In genomic region chr16:93671064-93671463, GRCm38 (mm10) we compare ENCODE assay signal across 16 mouse cellular contexts. TPM values are rescaled to one million over a fixed set of nuclear protein-coding genes. Genes with fewer than 3 reads are reported as not detected.
DNase-seq lines count a peak whose midpoint lies in the region; TF ChIP-seq lines count a peak whose summit lies in the region.
"Had no signal": no experiment of that assay in that cellular context is flagged by ENCODE, and none has a peak within 500 bp of the region (broad histone marks: within the 10 kb centered on the region; RNA-seq: fewer than 3 reads in every experiment).

No protein-coding gene starts in this region.

- H3K4me3 ChIP-seq in left cerebral cortex, adult 2 months: no peak overlapping the region
- no peak overlapping the region for H3K4me3 ChIP-seq in E14TG2a.4 (replicated peaks; ENCODE audit: low read length)
- H3K4me3 ChIP-seq in cortical plate, adult 2 months (ENCODE audit: insufficient read depth, low read length): no peak overlapping the region
- H3K4me3 ChIP-seq: erythroblast, embryonic 14.5 days had no signal

- no peak overlapping the region for H3K27ac ChIP-seq in left cerebral cortex, adult 2 months
- H3K27ac ChIP-seq in cortical plate, adult 2 months (ENCODE audit: insufficient read depth, low read length): no peak overlapping the region
- H3K27ac ChIP-seq: macrophage had no signal

- no peaks in the 10 kb centered on the region for H3K27me3 ChIP-seq in E14TG2a.4 (ENCODE audit: insufficient read depth, low read length)

- TF ChIP-seq POLR2A in cortical plate, adult 2 months (IDR thresholded peaks at IDR 0.05; ENCODE audit: extremely low read depth, insufficient read depth, low read length): no peak

- peak; percentile 38 to 54 for DNase-seq in cerebellum, postnatal 14 days
- DNase-seq in cerebellum, postnatal 36 days: no peak
- no peak for DNase-seq in left cerebral cortex, adult 2 months (ENCODE audit: extremely low spot score in 1 of 2, low spot score in 2 of 2)
- DNase-seq in left cerebral cortex, adult 18-20 months (ENCODE audit: low spot score in 2 of 2): no peak
- DNase-seq in urinary bladder, adult 2 months (ENCODE audit: low spot score): no peak
- DNase-seq in c-Kit-positive CD71-positive TER-119-positive erythroid progenitor cells, embryonic 14.5 days (ENCODE audit: low spot score): no peak
- DNase-seq: right cerebral cortex, postnatal 14 days; thymus, postnatal 36 days had no signal

- H3K4me1 ChIP-seq in E14TG2a.4 (replicated peaks; ENCODE audit: low read depth, low read length): peaks cover 10% of the 10 kb centered on the region
- H3K4me1 ChIP-seq in cortical plate, adult 2 months (ENCODE audit: control insufficient read depth, insufficient read depth, low read length): no peaks in the 10 kb centered on the region

- H3K36me3 ChIP-seq in E14TG2a.4 (ENCODE audit: insufficient read depth, low read length): no peaks in the 10 kb centered on the region

- peaks cover 38% of the 10 kb centered on the region for H3K9me3 ChIP-seq in E14TG2a.4 (ENCODE audit: low read length)

- peak; percentile 33 for TF ChIP-seq CTCF in left cerebral cortex, adult 2 months (IDR thresholded peaks at IDR 0.05)
- peak; percentile 38 for TF ChIP-seq CTCF in E14TG2a.4 (conservative IDR thresholded peaks at IDR 0.05; ENCODE audit: low read length)
- TF ChIP-seq CTCF in cortical plate, adult 2 months (IDR thresholded peaks at IDR 0.05; ENCODE audit: extremely low read depth, insufficient read depth, low read length): peak; percentile 32; the same call in 1 of the 2 replicates

- intact Hi-C loops in left cerebral cortex, adult 2 months (cut with DNase I): loop anchor here (5.0 kb wide), 1 partner anchor 54 kb away; no protein-coding TSS in a partner anchor

RNA-seq across cellular contexts. Expression of gene Cbr3, which starts 12.0 kb away (rescaled TPM):
- total RNA-seq in left cerebral cortex, adult 2 months (2021): 10 to 100 TPM; 16.1 to 16.9 TPM
- total RNA-seq in left cerebral cortex, adult 18-20 months (2021): 10 to 100 TPM; 21.2 to 21.8 TPM
- 18.5 and 22.1 TPM in 2 replicates for polyA plus RNA-seq in cortical plate, adult 2 months (2012; rRNA removed)
- polyA plus RNA-seq in urinary bladder, adult 2 months (2012; rRNA removed): 18.0 and 21.7 TPM in 2 replicates
- polyA plus RNA-seq: erythroblast, embryonic 14.5 days had no signal

RNA-seq across cellular contexts. Expression of gene Dop1b, which starts 40.6 kb away (rescaled TPM):
- total RNA-seq in left cerebral cortex, adult 2 months (2021): 100 to 1,000 TPM in 1 of 2 experiments, 10 to 100 TPM in 1; 98.5 to 117 TPM
- total RNA-seq in left cerebral cortex, adult 18-20 months (2021): 10 to 100 TPM; 86.3 to 90.5 TPM
- polyA plus RNA-seq in cortical plate, adult 2 months (2012; rRNA removed): 89.3 and 92.9 TPM in 2 replicates
- polyA plus RNA-seq in urinary bladder, adult 2 months (2012; rRNA removed): 30.7 and 34.3 TPM in 2 replicates

RNA-seq across cellular contexts. Expression of gene Gm5678, which starts 43.2 kb away (rescaled TPM):
- 1 to 10 TPM; 2.8 to 3.1 TPM for total RNA-seq in left cerebral cortex, adult 2 months (2021)
- 1 to 10 TPM; 3.3 to 5.0 TPM for total RNA-seq in left cerebral cortex, adult 18-20 months (2021)
- polyA plus RNA-seq in cortical plate, adult 2 months (2012; rRNA removed): 0.36 and 0.79 TPM in 2 replicates
- not detected in 2 replicates for polyA plus RNA-seq in urinary bladder, adult 2 months (2012; rRNA removed)
- total RNA-seq: monocyte, adult 5-6 weeks had no signal
- polyA plus RNA-seq: erythroblast, embryonic 14.5 days; heart, embryonic 14.5 days; hindbrain, embryonic 16.5 days; limb, embryonic 11.5 days; macrophage had no signal

Comparison
In these comparisons a context has a peak if more than half of its experiments do, and no peak if none do; other contexts are left out.
1. DNase-seq: peak in cerebellum, postnatal 14 days (2 of 2); none in cerebellum, postnatal 36 days (0 of 2), left cerebral cortex, adult 2 months (0 of 2), left cerebral cortex, adult 18-20 months (0 of 2), urinary bladder, adult 2 months (single experiment) and c-Kit-positive CD71-positive TER-119-positive erythroid progenitor cells, embryonic 14.5 days (single experiment).
2. Peak in every context shown above with its lines, with median percentiles within 50 percentile points of each other: CTCF ChIP-seq.